Mouse (Mus musculus): ENCODE results near the gene Plcg1. TPM values are rescaled to one million over a fixed set of nuclear protein-coding genes. Genes with fewer than 3 reads are reported as not detected.
A peak's percentile ranks its signal among the peaks of the same experiment; 100 is the strongest.

Plcg1 gene
- polyA plus RNA-seq (2016; fragmentation: Nextera tagmentation; extraction: Ambion mirVana), result 59.3 and 61.7 TPM in 2 replicates

DNA sequence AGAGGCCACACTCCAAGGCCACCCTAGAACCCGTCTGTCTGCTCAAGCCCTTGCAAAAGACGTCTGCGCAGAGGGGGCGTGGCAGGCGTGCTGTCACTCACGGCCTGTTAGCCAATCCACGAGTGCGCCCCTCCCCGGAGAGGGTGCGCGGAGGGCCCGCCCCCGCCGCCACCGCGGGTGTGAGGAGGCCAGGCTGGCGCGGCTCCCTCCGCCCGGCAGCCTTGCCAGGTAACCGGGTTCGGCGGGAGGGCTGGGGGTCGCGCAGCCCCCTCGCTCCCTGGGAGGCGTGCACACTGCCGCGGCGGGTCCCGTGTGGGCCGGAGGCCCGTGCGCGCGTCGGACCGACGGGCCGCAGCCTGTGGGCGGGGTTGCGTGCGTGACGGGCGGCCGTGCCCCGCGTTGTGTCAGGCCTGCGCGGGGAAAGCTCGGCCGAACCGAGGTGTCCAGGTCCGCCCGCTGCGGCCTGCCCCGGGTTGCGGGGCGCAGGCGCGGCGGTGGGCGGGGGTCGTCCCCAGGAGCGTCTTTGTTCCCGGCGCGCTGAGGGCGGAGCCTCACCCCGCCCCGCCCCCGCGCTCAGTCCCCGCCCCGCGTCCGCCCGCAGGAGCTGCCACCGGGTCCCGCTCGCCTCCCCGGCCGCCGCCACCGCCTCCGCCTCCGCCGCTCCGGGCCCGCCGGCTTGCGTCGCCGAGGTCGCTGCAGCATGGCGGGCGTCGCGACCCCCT lies at the start of gene Plcg1:
Plcg1 (plus strand) TSS at position 184 of the 722 bp plus-strand sequence.
- H3K36me3 ChIP-seq (replicated peaks), result peaks cover 28% of the 10 kb centered on the region
- under 1% methylated on average over 91 of the region's 99 CpGs for WGBS
- peaks cover 9% of the 10 kb centered on the region for H3K27me3 ChIP-seq (ENCODE audit: poor library complexity, severe bottlenecking)
- peak within 1 kb of the TSS; percentile 100 for H3K27ac ChIP-seq
- peaks cover 55% of the 10 kb centered on the region for H3K4me1 ChIP-seq
- no peaks in the 10 kb centered on the region for H3K9me3 ChIP-seq
- peak; percentile 92 for DNase-seq (ENCODE audit: extremely low spot score, low spot score)
- peak within 1 kb of the TSS; percentile 97 for H3K4me3 ChIP-seq

GRCm38 (mm10) chr2:160700271-160700670 lies 30.8 kb upstream of the Plcg1 start:
- Histone ChIP-seq H3K9me3 (no peaks in the 10 kb centered on the region), H3K36me3 (replicated peaks) (peaks cover 93% of the 10 kb centered on the region)
- WGBS, result 85% methylated on average over 5 of the region's 5 CpGs

DNA sequence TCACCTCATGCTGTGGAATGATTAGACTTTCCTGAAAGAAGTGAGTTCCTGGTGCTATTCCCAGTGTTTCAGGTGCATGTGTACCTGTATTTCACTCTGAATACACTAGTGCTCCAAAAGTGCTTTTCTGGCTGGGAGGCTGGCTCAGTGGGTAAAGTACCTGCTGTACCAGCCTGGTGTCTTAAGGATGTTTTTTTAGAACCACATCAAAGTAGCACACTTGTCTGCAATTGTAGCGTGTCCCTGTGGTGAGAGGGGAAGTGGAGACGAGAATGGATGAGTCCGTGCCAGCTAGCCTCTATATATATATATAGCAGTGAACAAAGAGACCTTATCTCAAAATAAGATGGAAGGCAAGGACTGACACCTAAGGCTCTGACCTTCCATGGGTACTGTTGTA lies 29.5 kb upstream of the Plcg1 start:
- peaks cover 95% of the 10 kb centered on the region for H3K36me3 ChIP-seq (replicated peaks)
- H3K9me3 ChIP-seq, result no peaks in the 10 kb centered on the region
- no peak for DNase-seq (ENCODE audit: extremely low spot score, low spot score)
- no peak overlapping the region for H3K4me3 ChIP-seq
- 91% methylated on average over 3 of the region's 3 CpGs for WGBS
- H3K4me1 ChIP-seq, result no peaks in the 10 kb centered on the region
- H3K27ac ChIP-seq, result no peak overlapping the region
- no peaks in the 10 kb centered on the region for H3K27me3 ChIP-seq (ENCODE audit: poor library complexity, severe bottlenecking)

More at GRCm38 (mm10) chr2:160700271-160700670, 30.8 kb upstream of the Plcg1 start:
- DNase-seq (ENCODE audit: extremely low spot score, low spot score), result no peak
- no peak overlapping the region for H3K27ac ChIP-seq
- H3K4me3 ChIP-seq, result no peak overlapping the region
- no peaks in the 10 kb centered on the region for H3K27me3 ChIP-seq (ENCODE audit: poor library complexity, severe bottlenecking)
- H3K4me1 ChIP-seq, result no peaks in the 10 kb centered on the region

- Histone ChIP-seq H3K9me3 (no peaks in the 10 kb centered on the region), H3K4me1 (no peaks in the 10 kb centered on the region), H3K27ac (no peak overlapping the region), H3K4me3 (no peak overlapping the region), H3K36me3 (replicated peaks) (peaks cover 98% of the 10 kb centered on the region), H3K27me3 (ENCODE audit: poor library complexity, severe bottlenecking) (no peaks in the 10 kb centered on the region)
- no peak for DNase-seq (ENCODE audit: extremely low spot score, low spot score)
Observed at GRCm38 (mm10) chr2:160702824-160703223, 28.3 kb upstream of the Plcg1 start.

- 95% methylated on average over 3 of the region's 3 CpGs for WGBS
- H3K4me3 ChIP-seq, result no peak overlapping the region
- DNase-seq (ENCODE audit: extremely low spot score, low spot score), result no peak
- no peaks in the 10 kb centered on the region for H3K4me1 ChIP-seq
- no peaks in the 10 kb centered on the region for H3K9me3 ChIP-seq
- H3K27ac ChIP-seq, result no peak overlapping the region
- H3K27me3 ChIP-seq (ENCODE audit: poor library complexity, severe bottlenecking), result no peaks in the 10 kb centered on the region
- H3K36me3 ChIP-seq (replicated peaks), result peaks cover 99% of the 10 kb centered on the region
Observed at GRCm38 (mm10) chr2:160707673-160708072, 23.4 kb upstream of the Plcg1 start.

- H3K4me3 ChIP-seq, result no peak overlapping the region
- peaks cover 99% of the 10 kb centered on the region for H3K36me3 ChIP-seq (replicated peaks)
- 91% methylated on average over 4 of the region's 4 CpGs for WGBS
- no peak overlapping the region for H3K27ac ChIP-seq
- DNase-seq (ENCODE audit: extremely low spot score, low spot score), result no peak
- H3K27me3 ChIP-seq (ENCODE audit: poor library complexity, severe bottlenecking), result no peaks in the 10 kb centered on the region
- H3K4me1 ChIP-seq, result no peaks in the 10 kb centered on the region
- no peaks in the 10 kb centered on the region for H3K9me3 ChIP-seq
Observed at GRCm38 (mm10) chr2:160715463-160716030, 15.6 kb upstream of the Plcg1 start.

GRCm38 (mm10) chr2:160717269-160717668 lies 13.8 kb upstream of the Plcg1 start:
- no peaks in the 10 kb centered on the region for H3K27me3 ChIP-seq (ENCODE audit: poor library complexity, severe bottlenecking)
- H3K9me3 ChIP-seq, result no peaks in the 10 kb centered on the region
- H3K4me1 ChIP-seq, result no peaks in the 10 kb centered on the region
- H3K4me3 ChIP-seq, result no peak overlapping the region
- 75% methylated on average over 5 of the region's 5 CpGs for WGBS
- no peak for DNase-seq (ENCODE audit: extremely low spot score, low spot score)
- H3K36me3 ChIP-seq (replicated peaks), result peaks cover 100% of the 10 kb centered on the region
- H3K27ac ChIP-seq, result no peak overlapping the region

GRCm38 (mm10) chr2:160718811-160719210 lies 12.3 kb upstream of the Plcg1 start:
- H3K4me3 ChIP-seq, result no peak overlapping the region
- H3K27me3 ChIP-seq (ENCODE audit: poor library complexity, severe bottlenecking), result no peaks in the 10 kb centered on the region
- DNase-seq (ENCODE audit: extremely low spot score, low spot score), result no peak
- 91% methylated on average over 3 of the region's 3 CpGs for WGBS
- peaks cover 99% of the 10 kb centered on the region for H3K36me3 ChIP-seq (replicated peaks)
- H3K27ac ChIP-seq, result no peak overlapping the region
- no peaks in the 10 kb centered on the region for H3K9me3 ChIP-seq
- no peaks in the 10 kb centered on the region for H3K4me1 ChIP-seq

DNA sequence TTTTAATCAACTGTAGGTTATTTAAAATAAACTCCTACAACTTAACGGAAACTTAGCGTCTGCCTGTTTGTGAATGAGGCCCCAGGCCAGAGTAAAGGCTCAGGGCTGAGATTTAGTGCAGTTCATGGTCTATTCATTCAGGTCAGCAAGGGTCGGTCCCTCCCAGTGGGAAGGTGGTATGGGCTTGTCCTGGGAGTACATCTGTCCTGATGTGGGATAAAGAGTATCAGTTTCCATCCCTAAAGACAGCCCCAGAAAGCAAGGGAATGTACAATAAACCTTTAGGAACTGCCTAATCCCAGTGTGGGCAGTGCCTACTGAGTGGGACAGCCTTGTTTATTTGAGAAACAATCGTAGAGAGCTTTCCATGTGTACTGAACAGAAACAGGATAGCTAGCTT lies 8.4 kb upstream of the Plcg1 start:
- no peak for DNase-seq (ENCODE audit: extremely low spot score, low spot score)
- 83% methylated on average over 4 of the region's 4 CpGs for WGBS
- Histone ChIP-seq H3K27me3 (ENCODE audit: poor library complexity, severe bottlenecking) (no peaks in the 10 kb centered on the region), H3K9me3 (no peaks in the 10 kb centered on the region), H3K4me1 (no peaks in the 10 kb centered on the region), H3K36me3 (replicated peaks) (peaks cover 81% of the 10 kb centered on the region), H3K27ac (no peak overlapping the region), H3K4me3 (no peak overlapping the region)

- no peak for DNase-seq (ENCODE audit: extremely low spot score, low spot score)
Observed at GRCm38 (mm10) chr2:160723613-160724375, 7.3 kb upstream of the Plcg1 start.

GRCm38 (mm10) chr2:160724536-160724935 lies 6.6 kb upstream of the Plcg1 start:
- H3K27me3 ChIP-seq (ENCODE audit: poor library complexity, severe bottlenecking), result no peaks in the 10 kb centered on the region
- H3K9me3 ChIP-seq, result no peaks in the 10 kb centered on the region
- DNase-seq (ENCODE audit: extremely low spot score, low spot score), result no peak
- H3K36me3 ChIP-seq (replicated peaks), result peaks cover 62% of the 10 kb centered on the region
- no peak overlapping the region for H3K27ac ChIP-seq
- 93% methylated on average over 5 of the region's 5 CpGs for WGBS
- H3K4me3 ChIP-seq, result no peak overlapping the region
- no peaks in the 10 kb centered on the region for H3K4me1 ChIP-seq

More at GRCm38 (mm10) chr2:160723613-160724375, 7.3 kb upstream of the Plcg1 start:
- 95% methylated on average over 4 of the region's 4 CpGs for WGBS
- no peak overlapping the region for H3K27ac ChIP-seq
- H3K9me3 ChIP-seq, result no peaks in the 10 kb centered on the region
- peaks cover 70% of the 10 kb centered on the region for H3K36me3 ChIP-seq (replicated peaks)
- H3K4me1 ChIP-seq, result no peaks in the 10 kb centered on the region
- H3K4me3 ChIP-seq, result no peak overlapping the region
- no peaks in the 10 kb centered on the region for H3K27me3 ChIP-seq (ENCODE audit: poor library complexity, severe bottlenecking)

GRCm38 (mm10) chr2:160725877-160726864 lies 4.9 kb upstream of the Plcg1 start:
- no peaks in the 10 kb centered on the region for H3K9me3 ChIP-seq
- peaks cover 9% of the 10 kb centered on the region for H3K27me3 ChIP-seq (ENCODE audit: poor library complexity, severe bottlenecking)
- peaks cover 16% of the 10 kb centered on the region for H3K4me1 ChIP-seq
- peaks cover 46% of the 10 kb centered on the region for H3K36me3 ChIP-seq (replicated peaks)
- H3K4me3 ChIP-seq, result no peak overlapping the region
- no peak for DNase-seq (ENCODE audit: extremely low spot score, low spot score)
- 87% methylated on average over 6 of the region's 6 CpGs for WGBS
- H3K27ac ChIP-seq, result no peak overlapping the region
